Mouse (Mus musculus) right cerebral cortex, postnatal 14 days (tissue): ENCODE data around the gene Snx17.
A peak's percentile ranks its signal among the peaks of the same experiment; 100 is the strongest.
"Not testable (repeated sequence)": the region's sequence is repeated elsewhere in the genome, so short reads cannot be mapped to it uniquely, and the experiment has no call there.

ENCODE experiments used
- DNase-seq: peaks from one replicate; pipeline ENCODE4 v3.0.0; 2022

Snx17 gene

DNA sequence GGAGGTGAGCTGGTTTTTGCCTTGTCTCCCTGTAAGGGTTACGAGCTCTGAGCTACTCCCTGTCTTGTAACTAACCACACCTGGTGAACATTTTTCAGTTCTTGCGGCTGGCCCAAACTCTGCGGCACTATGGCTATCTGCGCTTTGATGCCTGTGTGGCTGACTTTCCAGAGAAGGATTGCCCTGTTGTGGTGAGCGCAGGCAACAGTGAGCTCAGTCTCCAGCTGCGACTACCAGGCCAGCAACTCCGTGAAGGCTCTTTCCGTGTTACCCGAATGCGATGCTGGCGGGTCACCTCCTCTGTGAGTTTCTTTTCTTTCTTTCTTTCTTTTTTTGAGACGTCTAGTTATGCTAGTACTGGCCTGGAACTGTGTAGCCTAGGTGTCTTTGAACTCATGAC is 4.0 kb downstream of the Snx17 start:
- DNase-seq: no peak

DNA sequence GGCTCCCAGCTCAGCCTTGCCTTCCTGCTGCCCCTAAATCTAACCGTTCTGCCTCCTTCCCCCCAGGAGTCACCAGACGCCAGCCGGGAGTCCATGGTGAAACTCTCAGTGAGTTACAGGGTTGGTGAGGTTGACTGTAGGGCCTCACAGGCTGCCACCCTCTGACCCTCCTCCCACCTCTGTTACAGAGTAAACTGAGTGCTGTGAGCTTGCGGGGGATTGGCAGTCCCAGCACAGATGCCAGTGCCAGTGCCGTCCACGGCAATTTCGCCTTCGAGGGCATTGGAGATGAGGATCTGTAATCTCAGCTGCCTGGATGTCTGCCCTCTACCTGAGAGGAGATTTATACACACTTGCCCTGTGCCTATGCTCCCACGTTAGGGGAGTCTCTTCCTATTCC is 5.1 kb downstream of the Snx17 start:
- DNase-seq: no peak

DNA sequence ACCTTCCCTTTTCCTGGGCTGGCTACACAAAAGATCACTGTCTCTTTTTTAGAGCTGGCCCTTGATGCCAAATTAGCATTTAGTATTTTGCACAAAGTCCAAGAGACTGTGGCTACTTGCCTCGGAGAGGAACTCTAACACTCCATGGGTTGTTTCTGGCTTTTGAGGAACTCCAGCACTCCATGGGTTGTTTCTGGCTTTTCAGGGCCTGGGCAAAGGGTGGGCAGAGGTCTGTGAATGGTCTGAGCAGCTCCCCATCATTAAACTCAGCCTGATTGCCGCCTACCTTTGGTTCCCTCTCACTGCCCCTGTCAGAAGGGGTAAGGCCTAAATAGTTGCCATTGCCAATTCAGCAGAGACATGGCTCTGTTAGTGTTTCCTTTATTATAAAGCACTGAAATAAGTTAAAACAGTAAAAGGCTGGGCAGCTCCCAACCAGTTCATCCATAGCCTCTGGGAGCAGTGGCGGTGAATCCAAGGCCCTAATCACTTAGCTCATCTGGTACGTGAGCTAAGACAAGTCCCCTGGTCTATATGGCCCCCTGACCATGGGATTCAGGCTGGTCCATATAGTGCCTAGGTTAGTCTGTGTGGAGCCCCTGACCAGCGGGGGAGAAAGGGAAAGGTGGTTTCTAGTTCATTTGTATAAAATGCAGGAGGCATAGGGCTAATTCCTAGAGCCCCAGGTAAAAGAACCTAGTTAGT is 5.7 kb downstream of the Snx17 start:
- DNase-seq: no peak

DNA sequence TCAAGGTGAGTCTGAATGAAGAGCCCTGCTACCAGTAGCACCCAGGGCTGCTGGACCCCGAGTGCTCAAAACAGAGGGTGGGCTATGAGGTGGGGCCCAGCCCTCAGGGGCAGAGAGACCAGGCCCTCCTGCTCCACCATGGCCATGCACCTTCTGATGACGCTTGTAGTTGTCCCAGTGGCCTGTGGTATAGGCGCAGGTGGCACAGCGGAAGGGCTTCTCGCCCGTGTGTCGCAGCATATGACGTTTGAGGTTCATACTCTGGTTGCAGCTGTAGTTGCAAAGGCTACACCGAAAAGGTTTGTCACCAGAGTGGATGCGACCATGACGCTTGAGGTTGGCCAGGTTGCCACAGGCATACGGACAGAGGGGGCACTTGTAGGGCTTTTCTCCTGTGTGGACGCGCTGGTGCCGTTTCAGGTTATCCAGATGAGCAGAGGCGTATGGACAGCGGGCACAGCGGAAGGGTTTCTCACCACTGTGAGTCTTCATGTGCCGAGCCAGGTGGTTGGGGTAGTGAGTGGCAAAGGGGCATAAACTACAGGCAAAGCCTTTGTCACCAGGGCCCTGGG is 6.4 kb downstream of the Snx17 start:
- no peak for DNase-seq

DNA sequence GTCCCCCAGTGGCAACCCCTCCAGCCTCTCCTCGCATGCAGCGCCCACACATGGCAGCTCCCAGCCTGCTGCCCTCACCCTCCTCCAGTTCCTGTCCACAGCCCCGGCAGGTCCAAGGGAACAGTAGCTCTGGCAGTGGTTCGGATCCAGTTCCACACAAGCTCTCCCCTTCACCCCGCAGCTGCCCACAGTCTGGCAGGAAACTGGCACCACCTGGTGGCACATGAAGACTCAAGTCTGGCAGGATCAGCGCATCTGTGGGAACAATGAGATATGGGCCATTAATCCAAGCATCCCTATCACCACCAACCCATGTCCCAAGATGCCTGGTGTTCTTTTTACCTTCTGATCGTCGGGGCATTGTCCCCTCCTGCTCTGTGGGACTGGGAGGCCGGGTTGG is 6.9 kb downstream of the Snx17 start:
- DNase-seq: no peak

DNA sequence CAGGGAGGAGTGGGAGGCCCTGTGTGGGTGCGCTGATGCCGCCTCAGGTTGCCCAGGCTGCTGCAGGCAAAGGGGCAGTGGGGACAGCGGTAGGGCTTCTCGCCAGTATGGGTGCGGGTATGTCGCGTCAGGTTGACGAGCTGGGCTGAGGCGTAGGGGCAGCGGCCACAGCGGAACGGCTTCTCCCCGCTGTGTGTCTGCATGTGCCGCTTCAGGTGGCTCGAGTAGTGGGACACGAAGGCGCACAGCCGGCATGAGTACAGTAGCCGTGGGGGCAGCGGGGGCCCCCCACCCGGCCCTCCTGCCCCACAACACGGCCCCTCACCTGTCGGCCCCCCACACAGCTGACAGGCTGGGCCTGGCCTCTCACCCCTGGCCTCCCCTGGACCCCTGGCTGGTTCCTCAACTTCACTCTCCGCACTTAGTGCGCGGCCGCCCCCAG is 7.3 kb downstream of the Snx17 start:
- no peak for DNase-seq

DNA sequence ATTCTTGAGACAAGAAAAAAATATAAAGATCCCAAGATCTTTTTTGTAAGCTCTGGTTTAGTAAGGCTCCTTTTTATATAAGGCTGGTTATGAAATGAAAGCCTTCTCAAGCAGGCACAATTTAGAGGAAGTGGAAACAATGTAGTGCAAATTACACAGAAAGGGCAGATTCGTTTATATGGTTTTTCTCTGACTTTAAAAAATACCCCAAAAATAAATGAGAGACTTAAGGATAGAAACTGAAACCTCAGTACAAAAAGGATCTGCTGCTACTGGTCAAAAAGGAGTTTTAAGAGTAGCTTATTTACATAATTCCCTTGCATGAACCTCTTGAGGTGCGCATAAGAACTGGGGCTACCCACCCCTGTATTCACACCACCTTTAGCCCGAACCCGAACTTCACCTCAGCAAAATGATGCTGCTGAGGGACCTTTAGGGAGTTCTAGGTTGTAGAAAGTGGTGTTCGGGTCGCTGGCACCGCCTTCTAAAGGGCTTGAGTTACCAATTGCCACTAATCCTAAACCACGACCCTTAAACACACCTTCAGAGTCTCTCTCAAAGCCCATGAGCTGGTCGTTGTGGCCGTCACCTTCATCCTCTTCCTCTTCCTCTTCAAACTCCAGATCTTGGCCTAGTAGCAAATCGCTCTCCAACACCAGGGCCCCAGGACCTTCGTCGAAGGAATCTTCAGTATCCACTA is 8.2 kb downstream of the Snx17 start:
- no peak for DNase-seq

DNA sequence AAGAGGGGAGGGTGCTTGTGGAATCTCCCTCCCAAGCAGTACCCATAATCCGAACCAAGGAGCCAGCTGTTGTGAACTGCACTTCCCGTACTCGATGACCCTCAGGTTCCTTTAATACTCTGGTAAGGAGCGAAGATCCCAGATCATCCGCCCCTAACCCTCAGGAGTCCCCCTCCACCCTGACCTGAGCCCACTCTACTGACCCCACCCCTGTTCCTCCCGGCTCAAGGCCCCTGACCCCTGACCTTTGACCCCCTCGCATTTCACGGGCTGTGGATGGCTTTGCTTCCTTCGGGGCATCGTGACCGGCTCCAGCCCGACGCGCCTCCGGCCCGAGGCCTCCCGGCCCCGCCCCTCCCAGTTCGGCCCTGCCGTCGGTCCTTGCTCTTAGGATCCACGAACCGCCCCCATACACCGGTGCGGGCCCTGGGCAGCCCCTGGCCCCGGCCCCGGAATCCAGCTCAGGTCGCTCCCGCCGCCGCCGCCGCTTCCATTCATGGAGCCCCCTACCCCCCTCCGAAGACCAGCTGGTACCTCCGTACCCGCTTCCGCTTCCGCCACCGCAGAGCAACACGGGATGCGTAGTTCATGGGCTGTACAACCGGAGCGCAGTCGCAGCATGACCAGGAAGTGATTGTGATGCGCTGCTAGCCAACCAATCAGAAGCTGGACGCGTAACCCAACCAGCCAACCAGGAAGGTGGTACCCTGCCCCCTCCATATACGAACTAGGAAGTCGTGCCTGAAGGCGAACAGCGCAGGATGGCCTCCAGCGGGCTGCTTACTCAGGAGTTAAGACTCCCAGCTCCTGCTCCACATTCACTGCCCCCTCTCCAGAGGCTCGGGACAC is 8.9 kb downstream of the Snx17 start, which contains the start of gene Zfp513:
Gene Zfp513 (minus strand): TSS at position 562 of the 849 bp plus-strand sequence.
- peak; percentile 92 for DNase-seq

DNA sequence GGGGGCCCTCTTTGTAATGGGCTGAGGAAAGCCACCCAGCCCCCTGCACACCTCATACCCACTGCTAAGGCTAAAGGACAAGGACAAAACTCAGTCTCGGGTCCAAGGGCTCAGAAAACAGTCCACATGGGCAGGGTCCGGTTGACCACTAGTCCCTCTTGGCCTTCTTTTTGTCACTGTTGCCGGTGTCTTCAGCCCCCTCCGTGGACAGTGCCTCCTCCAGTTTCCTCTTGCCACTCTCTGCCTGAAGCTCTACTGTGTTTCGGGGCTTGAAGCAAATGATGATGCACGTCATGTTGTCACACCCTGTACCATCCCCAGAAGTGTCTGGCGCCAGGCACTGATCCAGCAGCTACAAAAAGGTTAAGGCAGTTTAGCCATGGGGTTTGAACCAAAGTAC is 9.9 kb downstream of the Snx17 start:
- no peak for DNase-seq

DNA sequence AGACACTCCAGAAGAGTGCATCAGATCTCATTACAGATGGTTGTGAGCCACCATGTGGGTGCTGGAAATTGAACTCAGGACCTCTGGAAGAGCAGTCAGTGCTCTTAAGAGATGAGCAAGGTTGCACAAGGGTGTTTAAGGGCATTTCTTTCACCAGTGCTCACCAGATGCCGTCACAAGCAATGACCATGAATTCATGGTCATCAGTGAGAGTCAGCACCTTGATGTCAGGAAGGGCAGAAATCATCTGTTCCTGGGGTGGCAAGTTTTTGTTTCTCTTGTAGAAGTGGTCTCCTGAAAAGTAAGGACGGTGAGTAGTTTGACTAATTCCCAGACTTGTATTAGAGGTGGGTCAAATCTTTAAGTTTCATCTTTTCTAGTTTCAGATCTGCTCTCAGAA is 10.8 kb downstream of the Snx17 start:
- no peak for DNase-seq

DNA sequence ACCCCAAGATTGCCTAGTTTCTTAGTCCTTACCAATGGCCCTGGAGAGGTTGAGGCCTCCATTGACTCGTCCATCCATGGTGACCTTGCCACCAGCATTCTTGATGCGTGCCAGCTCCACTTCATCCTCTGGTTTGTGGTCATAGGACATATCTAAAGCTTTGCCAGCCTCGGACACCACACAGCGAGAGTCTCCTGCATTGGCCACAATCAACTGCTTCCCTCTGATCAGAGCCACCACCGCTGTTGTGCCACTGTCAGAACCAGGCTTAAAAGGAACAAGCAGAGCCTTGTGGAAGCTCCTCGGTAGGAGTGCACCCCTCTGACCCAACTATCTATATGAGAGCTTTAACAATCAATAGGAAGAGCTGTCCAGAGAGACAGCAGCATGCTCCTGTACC is 11.4 kb downstream of the Snx17 start:
- DNase-seq: no peak

DNA sequence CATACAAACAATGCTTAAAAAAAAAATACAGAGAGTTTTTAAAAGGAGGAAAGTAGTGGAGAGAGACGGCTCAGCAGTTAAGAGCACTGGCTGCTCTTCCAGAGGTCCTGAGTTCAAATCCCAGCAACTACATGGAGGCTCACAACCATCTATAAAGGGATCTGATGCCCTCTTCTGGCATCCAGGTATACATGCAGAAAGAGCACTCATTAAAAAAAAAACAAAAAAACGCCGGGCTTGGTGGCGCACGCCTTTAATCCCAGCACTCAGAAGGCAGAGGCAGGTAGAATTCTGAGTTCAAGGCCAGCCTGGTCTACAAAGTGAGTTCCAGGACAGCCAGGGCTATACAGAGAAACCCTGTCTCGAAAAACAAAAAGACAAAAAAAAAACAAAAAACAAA is 23.5 kb downstream of the Snx17 start:
- not testable (repeated sequence) for DNase-seq

DNA sequence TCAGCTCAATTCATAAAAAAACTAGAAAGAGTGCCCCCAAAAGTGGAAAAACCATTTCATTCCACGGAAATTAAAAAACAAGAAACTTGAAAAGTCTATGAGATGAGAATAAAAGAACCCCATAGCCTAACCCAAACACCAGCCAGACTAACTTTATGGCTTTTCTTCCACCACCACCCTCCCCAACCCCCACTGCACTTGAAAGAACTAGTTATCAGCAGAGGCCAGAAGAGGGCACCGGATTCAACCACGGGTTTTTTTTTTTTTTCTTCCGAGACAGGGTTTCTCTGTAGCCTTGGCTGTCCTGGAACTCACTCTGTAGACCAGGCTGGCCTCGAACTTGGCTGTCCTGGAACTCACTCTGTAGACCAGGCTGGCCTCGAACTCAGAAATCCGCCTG is 25.3 kb downstream of the Snx17 start:
- DNase-seq: no peak

DNA sequence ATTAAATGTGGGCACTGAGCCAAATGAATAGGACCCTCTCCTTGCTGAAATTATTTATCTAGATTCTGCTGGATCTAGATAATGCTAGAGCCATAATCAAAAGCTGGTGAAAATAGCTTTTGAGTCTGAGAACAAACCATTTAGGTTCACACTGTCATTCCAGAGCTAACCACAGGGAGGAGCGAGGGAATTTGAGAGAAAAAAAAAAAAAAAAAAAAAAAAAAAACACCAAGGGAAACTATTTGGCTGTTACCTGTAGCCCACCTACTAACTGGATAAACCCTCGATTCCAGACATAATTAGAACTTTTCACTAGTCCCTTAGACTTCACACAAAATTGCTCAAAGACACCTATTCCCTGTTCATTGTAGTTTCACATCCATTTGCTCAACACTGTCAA is 26.0 kb downstream of the Snx17 start:
- DNase-seq: no peak

DNA sequence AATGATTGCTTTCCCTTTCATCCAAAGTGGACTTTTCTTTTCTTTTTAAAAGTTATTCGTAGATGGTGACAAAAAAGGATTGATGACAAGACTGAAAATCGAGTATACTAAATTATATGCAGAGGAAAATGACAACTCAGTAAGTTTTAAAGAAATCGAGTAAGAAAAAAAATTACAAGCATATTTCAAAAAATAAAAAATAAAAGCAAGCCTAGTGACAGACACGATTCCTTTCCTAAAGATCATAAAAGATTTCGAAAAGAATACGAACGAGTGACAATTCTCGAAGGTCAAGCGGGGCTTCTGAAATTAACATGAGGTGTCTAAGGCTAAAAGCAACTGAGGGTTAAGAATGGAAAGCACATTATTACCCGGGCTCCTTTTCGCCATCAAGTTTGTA is 26.4 kb downstream of the Snx17 start:
- no peak for DNase-seq

DNA sequence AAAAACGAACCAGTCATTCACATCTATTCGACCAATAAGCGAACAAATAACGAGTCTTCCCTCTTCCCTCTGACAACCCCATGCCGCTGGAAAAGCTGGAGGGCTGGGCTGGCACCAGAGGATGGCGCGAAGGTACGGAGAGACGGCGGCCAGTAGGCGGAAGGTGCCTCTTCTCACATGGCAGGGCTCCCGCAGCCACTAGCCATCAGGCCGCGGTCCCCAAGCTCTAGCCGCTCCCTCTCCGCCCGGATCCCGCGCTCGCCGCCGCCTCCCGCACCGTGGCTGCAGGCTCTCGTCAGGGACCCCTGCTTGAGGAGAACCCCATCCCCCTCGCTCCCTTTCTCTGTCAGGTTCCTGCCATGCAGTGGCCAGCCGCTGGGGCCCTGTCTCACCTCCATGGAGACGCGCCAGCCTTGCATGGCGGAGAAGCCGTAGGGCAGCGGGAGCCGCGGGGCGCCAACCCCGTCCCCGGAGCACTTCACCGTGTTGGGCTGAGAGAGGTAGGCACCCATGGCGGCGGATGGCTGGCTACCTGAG is 27.0 kb downstream of the Snx17 start:
- peak; percentile 62 for DNase-seq

DNA sequence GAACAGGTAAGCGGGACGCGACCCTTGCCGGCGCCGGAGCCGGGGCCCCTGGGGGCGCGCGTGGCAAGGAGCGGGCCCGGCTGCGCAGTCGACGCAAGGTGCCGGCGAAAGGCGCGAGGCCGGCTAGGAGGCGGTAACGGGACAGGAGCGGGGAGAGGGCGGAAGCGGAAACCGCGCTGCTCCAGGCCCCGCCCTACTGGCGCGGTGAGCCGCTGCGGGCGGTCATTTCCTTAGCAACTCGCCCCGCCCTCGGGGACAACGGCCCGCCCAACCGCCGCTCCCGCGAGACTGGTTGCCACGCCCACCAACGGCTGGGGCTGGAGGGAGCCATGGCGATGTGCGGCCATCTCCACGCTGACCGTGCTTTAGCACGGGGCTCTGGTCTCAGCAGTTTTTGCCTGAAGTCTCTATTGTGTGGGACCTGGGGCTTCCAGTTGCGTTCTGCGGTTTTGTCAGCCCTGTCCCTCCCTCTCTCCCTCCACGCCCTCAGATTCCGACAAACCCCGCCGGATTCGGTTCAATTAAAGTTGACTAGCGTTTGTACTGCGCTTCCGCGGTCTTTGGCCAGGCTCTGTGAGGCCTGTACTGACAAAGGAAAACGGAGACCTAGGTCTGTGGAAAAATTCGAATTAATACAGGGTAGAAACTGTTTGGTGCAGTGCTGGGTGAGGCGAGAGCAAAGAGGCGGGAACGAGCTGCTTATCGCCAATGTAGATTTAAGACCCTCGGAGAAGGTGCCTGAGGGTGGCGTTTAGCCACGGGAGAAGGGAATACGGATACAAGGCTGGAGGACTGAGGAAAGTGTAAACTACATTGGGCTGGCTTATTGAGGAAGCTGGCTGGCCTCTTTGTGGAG is 27.6 kb downstream of the Snx17 start, which contains the start of gene Ppm1g:
Gene Ppm1g (minus strand): TSS at position 240 of the 856 bp plus-strand sequence.
- peak; percentile 98 for DNase-seq

DNA sequence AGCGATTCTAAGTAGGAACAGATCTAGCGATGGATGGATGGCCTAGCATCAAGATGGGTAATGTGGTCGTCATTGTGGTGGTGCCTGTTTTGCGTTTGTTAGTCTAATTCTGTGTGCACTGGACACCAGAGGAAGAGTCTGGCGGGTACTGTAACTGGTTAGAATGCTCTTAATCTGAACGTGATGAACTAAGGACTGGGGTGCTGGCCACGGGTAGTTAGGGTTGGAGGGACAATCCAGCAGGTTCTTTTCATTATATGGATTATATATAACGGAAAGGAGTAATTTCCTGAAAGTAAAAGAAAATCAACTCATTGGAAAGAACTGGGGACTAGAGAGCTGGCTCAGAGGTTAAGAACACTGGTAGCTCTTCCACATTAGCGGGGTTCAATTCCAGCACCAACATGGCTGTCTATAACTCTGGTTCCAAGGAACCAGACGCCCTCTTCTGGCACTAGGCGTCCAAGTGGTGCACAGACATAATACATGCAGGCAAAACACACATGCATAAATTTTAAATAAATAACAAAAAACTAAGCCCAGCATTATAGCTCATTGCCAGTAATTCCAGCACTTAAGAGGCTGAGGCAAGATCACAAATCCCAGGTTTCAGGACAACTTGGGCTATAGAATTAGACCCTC is 28.4 kb downstream of the Snx17 start:
- DNase-seq: peak; percentile 40

DNA sequence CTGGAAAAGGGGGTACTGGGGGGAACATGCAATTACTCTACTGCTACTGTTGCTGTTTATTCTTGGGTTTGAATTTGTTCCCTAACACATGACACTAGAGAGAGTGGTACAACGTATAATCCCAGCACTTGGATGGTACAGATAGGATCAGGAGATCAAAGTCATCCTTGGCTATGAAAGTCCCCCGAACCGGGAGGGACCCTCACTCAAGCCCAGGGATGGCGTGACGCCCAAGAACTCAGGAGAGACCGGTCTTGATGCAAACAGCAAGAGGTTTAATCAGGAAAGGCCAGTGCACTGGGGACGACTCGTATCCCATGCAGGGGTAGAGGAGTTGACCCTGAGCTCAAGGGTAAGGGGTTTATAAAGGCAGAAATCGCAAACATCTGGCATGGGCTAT is 29.7 kb downstream of the Snx17 start:
- DNase-seq: peak; percentile 16

DNA sequence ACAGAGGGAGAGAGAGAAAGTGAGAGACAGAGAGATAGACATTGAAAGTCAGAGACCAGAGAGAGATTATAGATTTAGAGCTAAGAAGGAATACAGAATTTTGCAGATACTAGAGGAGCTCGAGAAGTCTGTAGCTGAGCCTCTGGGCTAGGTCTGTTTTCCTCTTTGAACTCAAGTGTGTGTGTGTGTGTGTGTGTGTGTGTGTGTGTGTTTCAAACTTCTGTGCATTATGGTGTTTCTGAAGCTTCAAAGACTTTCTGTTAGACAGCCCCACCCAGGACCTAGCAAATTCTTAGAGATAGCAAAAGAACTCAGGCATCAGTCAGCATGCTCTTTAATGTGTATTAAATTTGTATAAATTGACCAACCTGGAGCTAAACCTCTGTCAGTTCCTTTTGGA is 33.6 kb downstream of the Snx17 start:
- no peak for DNase-seq
